29 mouse cellular contexts compared by ENCODE assay signal in the genomic region with DNA sequence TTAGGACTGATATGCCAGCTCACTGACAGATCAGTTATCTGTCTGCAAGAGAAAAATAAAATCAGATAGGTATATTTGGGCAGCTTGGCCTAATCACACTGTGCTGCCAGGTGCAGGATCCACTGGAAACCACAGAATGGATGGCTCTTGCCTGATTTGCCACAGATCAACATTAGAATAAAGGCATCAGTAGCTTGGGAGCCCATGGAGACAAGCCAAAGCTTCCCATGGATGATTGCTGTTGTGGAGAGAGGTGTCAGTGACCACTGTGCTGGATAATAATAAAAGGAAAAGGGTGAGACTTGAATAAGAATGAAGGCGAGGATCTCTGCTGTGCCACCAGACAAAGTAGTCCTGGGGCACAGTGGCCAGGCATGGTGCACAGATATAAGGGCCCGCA. TPM values are rescaled to one million over a fixed set of nuclear protein-coding genes. Genes with fewer than 3 reads are reported as not detected.
"Had no signal": no experiment of that assay in that cellular context is flagged by ENCODE, and none has a peak within 500 bp of the region (broad histone marks: within the 10 kb centered on the region; RNA-seq: fewer than 3 reads in every experiment).

No protein-coding gene starts in this region.

- DNase-seq: kidney, adult 18-20 months; kidney, adult 9 months; kidney, postnatal 25 days; layer of hippocampus, postnatal 36 days; liver; lung, adult 18-20 months; lung, postnatal 10 days; lung, postnatal 4 days; thymus, adult 18-20 months; thymus, postnatal 36 days had no signal

- H3K27me3 ChIP-seq: limb, embryonic 13.5 days; liver, embryonic 12.5 days; liver, embryonic 15.5 days; lung, embryonic 15.5 days; midbrain, embryonic 15.5 days had no signal

- ATAC-seq: liver, embryonic 12.5 days; midbrain, embryonic 15.5 days had no signal

RNA-seq across cellular contexts. Expression of a gene that starts 47.7 kb away (rescaled TPM):
- total RNA-seq: layer of hippocampus, postnatal 10 days; layer of hippocampus, postnatal 36 days; left cerebral cortex, adult 2 months; left cerebral cortex, postnatal 14 days; megakaryocyte progenitor cell, adult 5-6 weeks; megakaryocyte-erythroid progenitor cell, adult 5-6 weeks; monocyte, adult 5-6 weeks had no signal
- polyA plus RNA-seq: kidney, embryonic 16.5 days; limb, embryonic 10.5 days; liver, embryonic 12.5 days; liver, embryonic 15.5 days; midbrain, embryonic 11.5 days; neural tube, embryonic 11.5 days; neural tube, embryonic 14.5 days; small intestine, adult 2 months; spleen, adult 2 months; stomach, embryonic 16.5 days had no signal
